Mouse (Mus musculus): ENCODE results near the gene Zc3h14.

The Zc3h14 gene

GRCm38 (mm10) chr12:98741011-98741501 is 5.7 kb upstream of the Zc3h14 start:
- DNase-seq: no peak

- no peak for DNase-seq
These were observed 1.1 kb upstream of the Zc3h14 start for GRCm38 (mm10) chr12:98745626-98746025.

- peak; percentile 60 to 71 for DNase-seq
These were observed 633 bp upstream of the Zc3h14 start for GRCm38 (mm10) chr12:98746131-98746530.

- DNase-seq: peak; percentile 36 to 45
These were observed 603 bp downstream of the Zc3h14 start for GRCm38 (mm10) chr12:98747380-98747753.

GRCm38 (mm10) chr12:98757636-98758035 is 10.9 kb downstream of the Zc3h14 start:
- no peak for DNase-seq

- no peak for DNase-seq
These were observed 12.9 kb downstream of the Zc3h14 start for GRCm38 (mm10) chr12:98759700-98760099.

GRCm38 (mm10) chr12:98766241-98766640 is 19.5 kb downstream of the Zc3h14 start:
- DNase-seq: no peak

- no peak for DNase-seq
These were observed 30.7 kb downstream of the Zc3h14 start for GRCm38 (mm10) chr12:98777509-98777908.

- DNase-seq: no peak
These were observed 32.4 kb downstream of the Zc3h14 start for GRCm38 (mm10) chr12:98779148-98779547.

GRCm38 (mm10) chr12:98784251-98784650 is 37.5 kb downstream of the Zc3h14 start:
- no peak for DNase-seq

GRCm38 (mm10) chr12:98795731-98796318 is 49.1 kb downstream of the Zc3h14 start:
- DNase-seq: no peak

GRCm38 (mm10) chr12:98800334-98800733 is 53.6 kb downstream of the Zc3h14 start:
- DNase-seq: peak; percentile 19 to 37

- no peak for DNase-seq
These were observed 55.5 kb downstream of the Zc3h14 start for GRCm38 (mm10) chr12:98802245-98802644.

- no peak for DNase-seq
These were observed 57.4 kb downstream of the Zc3h14 start for GRCm38 (mm10) chr12:98804078-98804748.

GRCm38 (mm10) chr12:98820781-98821180 is 74.0 kb downstream of the Zc3h14 start:
- DNase-seq: no peak

GRCm38 (mm10) chr12:98831122-98831521 is 84.4 kb downstream of the Zc3h14 start:
- no peak for DNase-seq

- no peak for DNase-seq
These were observed 86.3 kb downstream of the Zc3h14 start for GRCm38 (mm10) chr12:98832929-98833598.

- DNase-seq: no peak
These were observed 87.1 kb downstream of the Zc3h14 start for GRCm38 (mm10) chr12:98833901-98834300.

GRCm38 (mm10) chr12:98834879-98835278 is 88.1 kb downstream of the Zc3h14 start:
- DNase-seq: no peak

- DNase-seq: no peak
These were observed 88.7 kb downstream of the Zc3h14 start for GRCm38 (mm10) chr12:98835466-98835865.
